Mouse (Mus musculus): ENCODE measurements around the gene Cdc123. TPM values are rescaled to one million over a fixed set of nuclear protein-coding genes. Genes with fewer than 3 reads are reported as not detected.

The Cdc123 gene
- total RNA-seq, 2 experiments from 2014 or later = 155 to 178 TPM

Other genes starting within 250 kb of the Cdc123 start
- gene Camk1d, start 130.6 kb downstream of the Cdc123 start, total RNA-seq (2021) = 100 to 1,000 TPM; 118 to 141 TPM
- gene Nudt5, start 145 bp downstream of the Cdc123 start, total RNA-seq (2021) = 10 to 100 TPM; 23.1 to 24.5 TPM
- gene Gm13199, start 17.8 kb upstream of the Cdc123 start, total RNA-seq (2021) = 1 to 10 TPM; 1.7 to 1.8 TPM
- gene Sec61a2, start 50.3 kb upstream of the Cdc123 start, total RNA-seq (2021) = 10 to 100 TPM; 90.5 to 91.5 TPM
- gene Dhtkd1, start 97.6 kb upstream of the Cdc123 start, total RNA-seq (2021) = 10 to 100 TPM in 1 of 2 experiments, 1 to 10 TPM in 1; 8.1 to 10.9 TPM
- gene Upf2, start 106.3 kb upstream of the Cdc123 start, total RNA-seq (2021) = 10 to 100 TPM; 42.9 to 44.9 TPM

Data from left cerebral cortex, adult 18-20 months (tissue).